Mouse (Mus musculus): ENCODE measurements around the gene Tmtc2.

DNA sequence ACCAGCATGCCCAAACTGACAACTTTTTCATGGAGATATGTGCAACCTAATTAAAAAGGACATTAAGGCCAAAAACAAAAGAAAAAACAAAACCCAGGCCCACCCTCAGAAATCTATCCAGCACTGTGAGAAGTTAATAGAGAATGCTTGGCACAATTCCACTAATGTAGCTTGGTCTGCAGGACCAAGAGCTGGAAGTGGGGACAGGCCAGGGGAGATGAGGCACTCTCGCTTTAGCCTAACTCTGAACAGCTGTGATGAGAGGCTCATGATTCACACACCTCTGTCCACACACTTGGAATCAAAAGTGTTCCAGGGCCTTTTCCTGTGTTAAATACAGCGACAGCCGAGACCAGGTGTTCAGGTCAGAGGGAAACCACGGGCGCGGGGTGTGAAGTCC, 79.0 kb downstream of the Tmtc2 start:
- TF ChIP-seq GATA1 (IDR thresholded peaks at IDR 0.05; ENCODE audit: borderline replicate concordance, low read length) (no peak), FLI1 (IDR thresholded peaks at IDR 0.05; ENCODE audit: low read length) (no peak)

All from megakaryocyte, embryonic 14.5 days (primary cell).